Mouse (Mus musculus) mesoderm, embryonic 11.5 days (tissue): ENCODE data around the gene Il1rapl1.

ENCODE experiments used
- DNase-seq: peaks from one replicate; pipeline ENCODE4 v3.0.0-alpha.2; 2012; ENCODE audit warnings: low read depth, low spot score

The Il1rapl1 gene

GRCm38 (mm10) chrX:88115609-88116073 lies at the start of gene Il1rapl1:
Gene Il1rapl1 (minus strand): TSS chrX:88115645.
- peak; percentile 23 for DNase-seq

GRCm38 (mm10) chrX:88158037-88158436 lies 42.6 kb upstream of the Il1rapl1 start:
- DNase-seq = no peak

- no peak for DNase-seq
Observed at GRCm38 (mm10) chrX:88125612-88126011, 10.2 kb upstream of the Il1rapl1 start.

- DNase-seq = no peak
Observed at GRCm38 (mm10) chrX:88120070-88120469, 4.6 kb upstream of the Il1rapl1 start.

GRCm38 (mm10) chrX:88117858-88118257 lies 2.4 kb upstream of the Il1rapl1 start:
- DNase-seq = no peak

GRCm38 (mm10) chrX:88116326-88116725 lies 881 bp upstream of the Il1rapl1 start:
- DNase-seq = peak; percentile 3

- DNase-seq = no peak
Observed at GRCm38 (mm10) chrX:88113561-88113960, 1.9 kb downstream of the Il1rapl1 start.

GRCm38 (mm10) chrX:88112254-88112653 lies 3.2 kb downstream of the Il1rapl1 start:
- no peak for DNase-seq

- no peak for DNase-seq
Observed at GRCm38 (mm10) chrX:88109733-88110132, 5.7 kb downstream of the Il1rapl1 start.

- DNase-seq = no peak
Observed at GRCm38 (mm10) chrX:88093936-88094569, 21.4 kb downstream of the Il1rapl1 start.

GRCm38 (mm10) chrX:88089873-88090272 lies 25.6 kb downstream of the Il1rapl1 start:
- DNase-seq = no peak

GRCm38 (mm10) chrX:88072741-88073419 lies 42.6 kb downstream of the Il1rapl1 start:
- DNase-seq = no peak

- DNase-seq = no peak
Observed at GRCm38 (mm10) chrX:88070368-88070767, 45.1 kb downstream of the Il1rapl1 start.

- no peak for DNase-seq
Observed at GRCm38 (mm10) chrX:88043556-88043955, 71.9 kb downstream of the Il1rapl1 start.

GRCm38 (mm10) chrX:88038984-88039383 lies 76.5 kb downstream of the Il1rapl1 start:
- no peak for DNase-seq

GRCm38 (mm10) chrX:87897172-87897571 lies 218.3 kb downstream of the Il1rapl1 start:
- no peak for DNase-seq

GRCm38 (mm10) chrX:87891916-87892315 lies 223.5 kb downstream of the Il1rapl1 start:
- DNase-seq = no peak

GRCm38 (mm10) chrX:87854107-87854506 lies 261.3 kb downstream of the Il1rapl1 start:
- DNase-seq = no peak

- DNase-seq = no peak
Observed at GRCm38 (mm10) chrX:87813884-87814283, 301.6 kb downstream of the Il1rapl1 start.

GRCm38 (mm10) chrX:87807717-87808116 lies 307.7 kb downstream of the Il1rapl1 start:
- DNase-seq = peak; percentile 33

GRCm38 (mm10) chrX:87793011-87793410 lies 322.4 kb downstream of the Il1rapl1 start:
- DNase-seq = no peak

GRCm38 (mm10) chrX:87710589-87710988 lies 404.9 kb downstream of the Il1rapl1 start:
- DNase-seq = no peak

- DNase-seq = no peak
Observed at GRCm38 (mm10) chrX:87663856-87664255, 451.6 kb downstream of the Il1rapl1 start.
